Mouse (Mus musculus): ENCODE results near the gene Zfp654. TPM values are rescaled to one million over a fixed set of nuclear protein-coding genes. Genes with fewer than 3 reads are reported as not detected.

Gene Zfp654
- polyA plus RNA-seq, 1 experiment from 2014 or later, result 10.6 TPM

DNA sequence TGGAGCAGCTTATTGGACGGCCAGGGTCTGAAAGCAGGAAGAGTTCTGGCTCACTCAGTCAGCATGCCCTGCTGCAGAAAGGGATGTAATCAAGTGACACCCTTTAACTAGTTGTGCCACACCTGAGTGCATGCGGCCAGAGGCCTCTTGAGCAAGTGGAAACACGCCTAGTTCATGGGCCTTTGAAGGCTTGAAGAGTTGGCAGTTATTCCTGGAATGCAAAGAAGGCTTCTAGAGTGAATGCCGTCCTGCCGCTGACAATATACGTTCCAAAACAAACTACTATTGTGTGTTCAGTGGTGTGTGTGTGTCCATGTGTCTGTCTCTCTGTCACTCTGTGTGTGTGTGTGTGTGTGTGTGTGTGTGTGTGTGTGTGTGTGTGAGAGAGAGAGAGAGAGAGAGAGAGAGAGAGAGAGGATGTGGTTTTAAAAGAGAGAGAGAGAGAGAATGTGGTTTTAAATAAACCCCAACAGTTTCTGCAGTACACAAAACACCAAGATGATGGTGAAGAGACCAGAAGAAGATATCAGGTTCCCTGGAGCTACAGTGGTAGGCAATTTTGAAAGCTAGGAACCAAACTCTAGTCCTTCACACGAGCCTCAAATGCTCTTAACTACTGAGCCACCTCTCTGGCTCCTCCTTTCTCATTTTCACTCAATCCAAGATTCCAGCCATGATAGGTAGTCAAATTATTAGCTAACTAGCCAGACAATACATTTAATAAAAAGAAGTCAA lies 93.6 kb downstream of the Zfp654 start:
- H3K4me3 ChIP-seq, result no peak overlapping the region
- peaks cover 7% of the 10 kb centered on the region for H3K36me3 ChIP-seq
- H3K4me2 ChIP-seq (replicated peaks), result no peak overlapping the region
- 91% methylated on average over 7 of the region's 7 CpGs for WGBS
- no peaks in the 10 kb centered on the region for H3K9me3 ChIP-seq
- no peak overlapping the region for H3K27ac ChIP-seq (replicated peaks)
- no peaks in the 10 kb centered on the region for H3K4me1 ChIP-seq
- ATAC-seq (ENCODE audit: low FRiP score, low read depth), result no peak
- H3K9ac ChIP-seq (replicated peaks), result no peak overlapping the region
- H3K27me3 ChIP-seq, result no peaks in the 10 kb centered on the region

DNA sequence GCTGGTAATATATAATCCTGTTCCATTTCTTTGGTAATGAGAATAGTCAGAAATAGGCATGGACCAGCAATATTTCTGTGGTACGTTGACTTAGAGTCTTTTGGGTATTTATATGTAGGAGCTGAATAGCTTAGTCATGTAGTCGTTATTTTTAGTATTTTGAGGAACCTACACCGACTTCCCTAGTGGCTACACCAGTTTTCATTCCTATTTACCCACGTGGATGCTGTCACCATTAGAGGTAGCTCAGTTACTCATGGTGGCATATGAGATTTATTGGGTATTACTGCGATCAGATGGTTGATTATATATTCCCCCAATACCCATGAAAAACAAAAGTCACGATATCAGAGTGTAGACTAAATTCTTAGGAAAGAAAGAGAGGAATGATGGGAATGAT lies 95.1 kb downstream of the Zfp654 start:
- H3K4me2 ChIP-seq (replicated peaks), result no peak overlapping the region
- no peaks in the 10 kb centered on the region for H3K36me3 ChIP-seq
- H3K9me3 ChIP-seq, result no peaks in the 10 kb centered on the region
- ATAC-seq (ENCODE audit: low FRiP score, low read depth), result no peak
- no peak overlapping the region for H3K27ac ChIP-seq (replicated peaks)
- WGBS, result 87% methylated on average over 6 of the region's 6 CpGs
- H3K9ac ChIP-seq (replicated peaks), result no peak overlapping the region
- H3K4me1 ChIP-seq, result no peaks in the 10 kb centered on the region
- no peak overlapping the region for H3K4me3 ChIP-seq
- no peaks in the 10 kb centered on the region for H3K27me3 ChIP-seq

DNA sequence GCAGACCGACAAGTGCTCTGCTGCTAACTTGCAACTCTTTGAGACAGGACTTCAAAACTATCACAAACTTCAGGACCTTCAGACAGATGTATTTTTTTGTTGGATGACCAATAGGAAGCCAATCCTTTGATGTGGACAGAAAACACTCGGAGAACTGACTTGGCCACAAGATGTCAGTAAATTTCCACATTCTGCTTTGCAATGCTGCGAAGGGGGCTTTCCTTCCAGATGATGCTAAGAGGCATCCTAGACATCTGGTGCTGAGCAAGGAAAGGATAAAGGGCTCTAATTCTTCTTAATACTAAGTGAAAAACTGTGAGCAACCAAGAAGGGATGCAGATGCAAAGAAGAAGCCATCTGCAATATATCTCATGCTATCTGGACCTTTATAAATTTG lies 96.7 kb downstream of the Zfp654 start:
- no peaks in the 10 kb centered on the region for H3K9me3 ChIP-seq
- 46% methylated on average over 3 of the region's 3 CpGs for WGBS
- H3K4me3 ChIP-seq, result no peak overlapping the region
- H3K9ac ChIP-seq (replicated peaks), result no peak overlapping the region
- H3K27me3 ChIP-seq, result no peaks in the 10 kb centered on the region
- no peaks in the 10 kb centered on the region for H3K4me1 ChIP-seq
- H3K36me3 ChIP-seq, result no peaks in the 10 kb centered on the region
- peak; percentile 59 for ATAC-seq (ENCODE audit: low FRiP score, low read depth)
- no peak overlapping the region for H3K27ac ChIP-seq (replicated peaks)
- no peak overlapping the region for H3K4me2 ChIP-seq (replicated peaks)

GRCm38 (mm10) chr16:64753990-64754742 lies 97.3 kb downstream of the Zfp654 start:
- ATAC-seq (ENCODE audit: low FRiP score, low read depth), result 0 out of 2 replicates have a peak, but pooled peaks have one; percentile 16

DNA sequence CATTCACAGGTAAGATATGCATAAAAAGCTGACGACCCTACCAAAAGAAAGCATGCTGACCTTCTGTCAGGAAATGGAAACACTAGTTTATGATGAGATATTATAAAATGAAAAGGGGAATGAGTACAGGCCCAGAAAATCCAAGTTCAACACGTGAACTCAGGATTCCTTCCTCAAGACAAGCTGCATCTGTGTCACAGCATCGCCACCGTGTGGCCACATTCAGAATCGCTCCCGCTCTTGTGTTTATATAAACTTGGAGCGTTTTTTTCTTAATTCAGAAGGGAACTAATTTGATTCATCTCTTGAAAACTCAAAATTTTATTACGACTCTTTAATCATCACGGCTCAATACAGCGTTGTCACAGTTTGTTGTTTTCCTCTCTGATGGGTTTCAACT lies 103.2 kb downstream of the Zfp654 start:
- Histone ChIP-seq H3K9ac (replicated peaks) (no peak overlapping the region), H3K27me3 (no peaks in the 10 kb centered on the region), H3K9me3 (no peaks in the 10 kb centered on the region), H3K36me3 (no peaks in the 10 kb centered on the region), H3K27ac (replicated peaks) (no peak overlapping the region), H3K4me2 (replicated peaks) (no peak overlapping the region), H3K4me1 (no peaks in the 10 kb centered on the region), H3K4me3 (no peak overlapping the region)
- 10% methylated on average over 10 of the region's 10 CpGs for WGBS
- no peak for ATAC-seq (ENCODE audit: low FRiP score, low read depth)

More at GRCm38 (mm10) chr16:64753990-64754742, 97.3 kb downstream of the Zfp654 start:
- Histone ChIP-seq H3K9ac (replicated peaks) (no peak overlapping the region), H3K9me3 (no peaks in the 10 kb centered on the region), H3K4me2 (replicated peaks) (no peak overlapping the region), H3K36me3 (no peaks in the 10 kb centered on the region), H3K27ac (replicated peaks) (no peak overlapping the region), H3K4me1 (no peaks in the 10 kb centered on the region), H3K27me3 (no peaks in the 10 kb centered on the region), H3K4me3 (no peak overlapping the region)
- 63% methylated on average over 3 of the region's 3 CpGs for WGBS

DNA sequence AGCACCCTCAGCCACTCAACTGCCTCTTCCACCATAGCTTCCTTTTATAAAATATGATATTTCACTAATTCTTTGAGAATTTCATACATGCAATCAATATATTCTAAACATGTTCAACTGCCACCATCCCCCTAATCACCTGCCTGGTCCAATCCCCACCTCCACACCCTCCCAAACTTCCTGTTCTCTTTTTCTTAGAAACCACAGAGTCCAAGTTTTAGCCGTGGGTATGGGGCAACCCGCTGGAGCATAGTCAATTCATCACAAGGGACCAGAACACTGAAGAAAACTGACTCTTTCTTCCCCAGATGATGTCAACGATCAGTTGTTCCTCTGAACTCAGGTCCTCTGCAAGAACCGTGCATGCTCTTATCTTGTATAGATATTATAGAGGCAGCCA lies 106.4 kb downstream of the Zfp654 start:
- Histone ChIP-seq H3K27ac (replicated peaks) (no peak overlapping the region), H3K4me3 (no peak overlapping the region), H3K36me3 (no peaks in the 10 kb centered on the region), H3K9ac (replicated peaks) (no peak overlapping the region), H3K27me3 (no peaks in the 10 kb centered on the region), H3K4me2 (replicated peaks) (no peak overlapping the region), H3K4me1 (no peaks in the 10 kb centered on the region), H3K9me3 (no peaks in the 10 kb centered on the region)
- 90% methylated on average over 4 of the region's 4 CpGs for whole genome bisulfite sequencing
- ATAC-seq (ENCODE audit: low FRiP score, low read depth), result no peak

DNA sequence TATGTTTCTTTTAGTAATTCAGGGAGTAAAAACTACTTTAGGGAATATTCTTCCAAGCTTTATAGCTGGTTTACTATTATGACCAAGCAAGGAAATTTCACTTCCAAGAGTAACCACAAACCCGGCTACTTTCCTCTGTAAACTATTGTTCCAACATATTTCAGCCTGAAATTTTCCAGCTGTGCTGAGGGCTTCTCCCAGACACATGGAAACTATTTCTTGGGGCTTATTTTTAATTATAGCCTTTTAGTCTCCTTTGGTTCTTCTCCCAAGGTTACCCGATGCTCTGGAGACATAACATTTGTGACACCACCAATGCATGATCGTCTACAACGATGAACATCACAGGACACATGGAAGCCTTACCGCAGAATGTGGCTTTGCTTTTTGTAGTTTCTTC lies 114.2 kb downstream of the Zfp654 start:
- Histone ChIP-seq H3K4me2 (replicated peaks) (no peak overlapping the region), H3K27me3 (no peaks in the 10 kb centered on the region), H3K9me3 (no peaks in the 10 kb centered on the region), H3K4me3 (no peak overlapping the region), H3K4me1 (no peaks in the 10 kb centered on the region), H3K27ac (replicated peaks) (no peak overlapping the region), H3K9ac (replicated peaks) (no peak overlapping the region), H3K36me3 (no peaks in the 10 kb centered on the region)
- 91% methylated on average over 5 of the region's 5 CpGs for WGBS
- no peak for ATAC-seq (ENCODE audit: low FRiP score, low read depth)

Other genes starting within 250 kb of the Zfp654 start
- not detected in 2 replicates for gene Csnka2ip, start 249.2 kb downstream of the Zfp654 start, polyA plus RNA-seq (2016; fragmentation: Nextera tagmentation; extraction: Ambion mirVana)
- gene 4930453N24Rik, start 80.5 kb downstream of the Zfp654 start, polyA plus RNA-seq (2016; fragmentation: Nextera tagmentation; extraction: Ambion mirVana), result 29.1 and 29.3 TPM in 2 replicates
- gene Cggbp1, start 344 bp upstream of the Zfp654 start, polyA plus RNA-seq (2016; fragmentation: Nextera tagmentation; extraction: Ambion mirVana), result 114 and 116 TPM in 2 replicates

Measured in midbrain, embryonic 12.5 days (tissue).